Mouse (Mus musculus): Measurements from ENCODE around the gene Maff.

- peak; percentile 42 for TF ChIP-seq CTCF (IDR thresholded peaks at IDR 0.05; ENCODE audit: low read depth, low read length)
- TF ChIP-seq POLR2A (IDR thresholded peaks at IDR 0.05; ENCODE audit: borderline replicate concordance, low read depth, low read length) = no peak
Observed at GRCm38 (mm10) chr15:79380468-79381444, 34.3 kb downstream of the Maff start.
